Mouse (Mus musculus) adrenal gland, postnatal 4 days (tissue): Measurements from ENCODE around the gene Clasp1. TPM values are rescaled to one million over a fixed set of nuclear protein-coding genes. Genes with fewer than 3 reads are reported as not detected.

Experiments
- DNase-seq, 2 experiments: peaks; one replicate each; pipeline ENCODE4 v3.0.0; 2021 to 2022; ENCODE audit warnings: low spot score in 2 of 2, mixed read lengths in 2 of 2
- total RNA-seq, 2 experiments: library from RNA; stranded (reverse); gene quantifications; 2 replicates each; pipeline ENCODE4 v1.2.3; 2021

Clasp1 gene
- total RNA-seq, 2 experiments from 2014 or later: 61.6 to 74.2 TPM

DNA sequence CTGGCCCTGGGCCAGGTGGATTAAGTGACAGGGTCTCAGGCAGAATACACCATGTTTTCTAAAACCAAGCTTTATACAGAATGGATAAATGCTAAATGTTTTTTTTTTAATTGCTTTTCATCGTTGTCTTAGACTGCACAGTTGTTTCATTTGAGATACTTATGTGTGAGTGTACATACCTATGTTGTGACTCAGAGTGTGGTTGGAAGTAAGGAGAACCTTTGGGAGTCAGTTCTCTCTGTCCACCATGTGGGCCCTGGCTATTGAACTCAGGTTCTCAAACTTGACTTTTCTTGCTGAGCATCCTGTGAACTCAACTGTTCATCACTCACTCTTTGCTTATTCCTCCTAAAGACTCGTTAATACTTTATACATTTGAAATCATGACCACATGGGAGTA, 58.3 kb downstream of the Clasp1 start:
- no peak for DNase-seq

DNA sequence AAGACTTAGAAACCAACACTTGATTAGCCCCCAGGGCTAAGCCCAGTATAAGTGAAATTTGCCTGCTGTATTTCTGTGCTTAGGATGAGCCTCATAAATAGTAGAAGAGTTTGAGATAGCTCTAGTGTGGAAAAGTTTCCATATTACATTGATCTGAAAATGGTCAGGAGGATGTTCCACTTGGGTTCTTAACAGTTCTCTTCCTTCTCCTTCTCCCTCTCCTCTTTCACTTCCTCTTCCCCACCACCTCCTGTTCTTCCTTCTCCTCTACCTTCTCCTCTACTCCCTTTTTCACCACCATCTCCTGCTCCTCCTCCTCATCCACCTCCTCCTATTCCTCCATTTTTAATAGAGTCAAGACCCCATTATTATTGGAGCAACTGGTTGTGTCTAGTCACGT, 59.4 kb downstream of the Clasp1 start:
- no peak for DNase-seq

DNA sequence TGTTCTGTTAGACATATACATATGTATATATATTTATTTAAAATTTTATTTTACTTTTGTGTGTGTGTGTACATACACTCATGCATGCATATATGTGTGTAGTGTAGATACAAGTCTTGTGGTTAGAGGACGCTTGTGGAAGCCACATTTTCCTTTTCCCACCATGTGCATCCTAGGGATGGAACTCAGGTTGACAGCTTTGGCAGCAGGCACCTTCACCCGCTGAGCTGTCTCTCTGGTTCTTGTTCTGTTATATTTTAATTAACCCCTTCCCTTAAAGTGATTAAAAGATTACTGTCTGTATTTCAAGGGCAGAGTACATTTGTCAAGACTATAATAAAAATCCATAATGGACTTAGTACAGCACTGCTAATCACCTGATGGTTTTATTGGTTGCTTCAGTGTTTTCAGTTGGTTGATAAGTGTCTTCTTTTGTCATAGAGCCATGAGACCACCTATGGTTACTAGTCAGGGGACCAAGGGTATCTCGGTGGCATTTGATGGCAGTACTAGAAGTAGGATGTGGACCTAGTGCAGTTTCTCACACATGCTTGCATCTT, 62.1 kb downstream of the Clasp1 start:
- no peak for DNase-seq

DNA sequence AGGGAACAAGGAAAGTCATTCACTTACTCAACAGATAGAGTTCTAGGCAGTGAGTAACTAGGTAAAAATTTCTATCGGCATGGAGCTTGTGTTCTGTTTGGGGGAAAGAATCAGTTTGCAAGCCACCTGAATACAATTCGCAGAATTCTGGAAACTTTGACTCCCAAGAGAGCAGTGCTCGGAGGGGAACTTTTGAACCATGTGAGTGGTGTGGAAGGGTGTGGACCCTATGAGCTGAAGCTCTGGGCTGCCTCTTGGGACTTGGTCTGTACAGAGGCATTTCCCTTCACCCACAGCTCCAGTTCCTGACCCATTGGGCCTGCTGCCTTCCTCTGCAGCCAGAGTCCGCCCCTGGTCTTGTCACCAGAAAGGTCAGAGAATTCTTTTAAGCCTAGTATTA, 64.7 kb downstream of the Clasp1 start:
- no peak for DNase-seq

DNA sequence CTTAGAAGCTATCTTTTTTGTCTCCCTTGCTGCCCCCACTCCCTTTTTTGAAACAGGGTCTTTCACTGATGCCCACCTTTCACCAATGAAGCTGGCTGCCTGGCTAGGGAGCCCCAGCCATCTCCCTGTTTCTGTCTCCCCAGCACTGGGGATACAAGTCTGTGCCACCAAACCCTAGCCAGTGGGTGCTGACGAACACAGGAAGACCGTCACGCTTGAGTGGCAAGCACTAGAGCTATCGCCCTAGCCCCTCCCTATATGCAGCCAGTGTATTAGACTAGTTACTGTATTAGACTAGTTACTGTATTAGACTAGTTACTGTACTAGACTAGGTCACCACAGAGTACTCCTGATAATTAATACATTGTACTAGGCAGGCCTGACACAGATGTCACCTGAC, 66.0 kb downstream of the Clasp1 start:
- no peak for DNase-seq

DNA sequence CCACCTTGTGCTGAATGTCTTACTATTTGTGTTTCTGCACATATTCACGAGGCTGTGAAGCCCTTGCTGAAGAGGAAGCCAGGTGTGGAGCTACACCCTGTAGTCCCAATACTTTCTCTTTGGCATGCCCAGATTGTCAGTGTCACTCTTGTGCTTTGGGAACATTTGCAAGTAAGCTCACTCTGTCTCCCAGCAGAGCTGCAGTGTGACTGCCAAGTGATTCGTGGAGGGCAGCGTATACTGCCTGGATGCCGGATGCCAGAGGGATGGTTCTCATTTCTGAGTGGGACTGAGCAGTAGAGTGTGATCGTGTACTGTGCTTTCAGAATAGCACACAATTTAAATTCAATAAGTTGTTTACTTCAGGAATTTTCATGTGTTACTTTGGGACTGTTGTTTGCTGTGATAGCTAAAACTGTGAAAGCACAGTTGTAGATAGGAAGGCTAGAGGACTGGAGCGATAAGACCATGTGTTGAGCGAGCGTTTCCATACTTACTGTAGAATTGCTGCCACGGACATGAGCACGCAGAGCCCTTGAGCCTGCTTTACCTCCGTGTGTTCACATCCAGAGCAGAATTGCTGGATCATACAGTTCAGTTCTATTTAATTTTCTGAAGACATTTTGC, 68.5 kb downstream of the Clasp1 start:
- no peak for DNase-seq

DNA sequence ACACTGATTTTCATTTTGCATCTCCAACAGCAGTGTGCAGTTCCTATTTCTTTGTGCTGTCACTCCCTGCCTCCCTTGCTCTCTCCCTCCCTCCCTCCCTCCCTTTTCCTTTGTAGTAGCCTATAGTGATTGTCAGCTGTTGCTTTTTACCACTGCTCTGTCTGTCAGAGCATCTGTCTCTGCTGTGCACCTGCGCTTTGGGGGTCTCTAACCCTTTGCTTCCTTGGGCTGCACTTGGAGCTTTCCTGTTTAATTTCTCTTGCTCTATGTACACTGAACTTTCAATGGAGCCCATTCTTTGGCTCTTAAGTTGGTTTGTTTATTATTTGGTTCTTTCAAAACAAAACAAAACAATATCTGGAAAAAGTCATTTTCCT, 69.0 kb downstream of the Clasp1 start:
- DNase-seq: no peak

DNA sequence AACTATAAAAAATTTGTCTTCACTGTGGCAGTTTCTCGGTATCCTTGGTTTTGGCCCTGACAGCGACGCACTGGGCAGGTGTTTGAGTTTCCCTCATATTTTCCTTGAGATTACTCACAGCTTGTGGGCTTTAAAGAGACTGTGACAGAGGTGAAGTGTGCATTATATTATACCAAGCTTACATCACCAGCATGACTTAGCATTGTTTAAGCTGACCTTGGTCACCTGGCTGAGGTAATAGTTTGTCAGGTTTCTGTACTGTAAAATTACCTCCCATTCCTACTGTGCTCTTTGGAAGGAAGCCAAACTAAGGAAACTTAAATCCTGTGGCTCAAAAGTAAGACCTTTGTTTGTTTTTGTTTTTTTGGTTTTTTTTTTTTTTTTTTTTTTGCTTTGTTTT, 69.4 kb downstream of the Clasp1 start:
- no peak for DNase-seq

DNA sequence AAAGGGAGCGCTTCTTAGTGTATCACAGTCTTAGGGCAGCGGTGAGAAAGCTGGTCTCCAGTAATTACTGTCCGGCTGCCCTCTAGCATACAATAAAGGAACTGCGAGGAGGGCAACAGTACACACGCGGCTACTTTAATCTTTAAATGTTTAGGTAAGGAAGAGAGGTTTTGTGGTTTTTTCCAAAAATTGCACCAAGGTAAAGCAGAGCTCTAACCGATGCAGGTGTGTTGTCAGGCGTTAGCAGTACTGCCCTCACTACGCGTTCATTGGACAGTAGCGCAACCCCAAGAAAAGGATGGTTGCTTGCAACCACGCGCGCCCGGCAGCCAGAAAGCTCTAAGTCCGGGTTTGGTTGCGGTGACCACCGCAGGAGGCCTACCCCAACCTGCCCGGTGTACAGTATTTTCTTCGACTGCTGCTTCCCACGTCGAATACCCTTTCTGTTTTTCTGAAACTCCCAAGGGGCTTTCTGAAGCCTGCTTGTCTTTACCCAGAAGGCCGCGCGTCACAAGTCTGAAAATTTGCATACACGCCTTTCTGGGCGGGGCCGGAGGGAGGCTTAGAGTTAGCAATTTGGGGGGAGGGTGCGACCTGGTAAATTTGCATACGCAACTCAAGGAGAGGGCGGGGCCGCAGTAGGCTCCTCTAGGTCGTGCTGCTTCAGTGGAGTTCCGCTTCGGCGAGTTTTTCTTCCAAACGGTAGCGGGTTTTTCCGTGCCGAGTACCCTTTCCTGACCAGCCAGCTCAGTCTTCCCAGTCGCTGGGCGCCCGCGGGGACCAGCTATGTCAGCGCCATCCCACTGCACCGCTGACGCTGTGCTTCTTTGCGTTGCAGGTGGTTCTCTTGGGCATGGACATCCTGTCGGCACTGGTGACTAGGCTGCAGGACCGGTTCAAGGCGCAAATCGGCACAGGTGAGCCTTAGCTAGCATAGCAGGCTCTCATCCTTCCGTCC, 70.4 kb downstream of the Clasp1 start:
- peak; percentile 67 to 80 for DNase-seq

DNA sequence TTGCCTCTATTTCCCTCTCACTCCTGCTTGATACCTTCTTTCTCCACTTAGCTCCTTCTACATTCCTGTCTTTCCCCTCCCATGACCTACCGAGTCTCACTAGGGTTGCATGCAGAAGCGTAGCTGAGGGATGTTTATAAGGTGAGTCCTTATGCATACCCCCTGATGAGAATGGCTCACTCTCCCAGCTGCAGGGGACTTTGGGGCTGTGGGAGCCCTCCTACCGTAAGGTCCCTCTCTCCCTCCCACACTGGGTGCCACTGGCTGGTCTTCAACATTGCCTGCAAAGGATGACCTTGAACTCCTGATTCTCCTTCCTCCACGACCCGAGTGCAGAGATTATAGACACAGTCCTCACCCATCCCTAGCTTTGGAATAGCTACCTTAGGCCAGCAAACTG, 71.9 kb downstream of the Clasp1 start:
- DNase-seq: no peak

DNA sequence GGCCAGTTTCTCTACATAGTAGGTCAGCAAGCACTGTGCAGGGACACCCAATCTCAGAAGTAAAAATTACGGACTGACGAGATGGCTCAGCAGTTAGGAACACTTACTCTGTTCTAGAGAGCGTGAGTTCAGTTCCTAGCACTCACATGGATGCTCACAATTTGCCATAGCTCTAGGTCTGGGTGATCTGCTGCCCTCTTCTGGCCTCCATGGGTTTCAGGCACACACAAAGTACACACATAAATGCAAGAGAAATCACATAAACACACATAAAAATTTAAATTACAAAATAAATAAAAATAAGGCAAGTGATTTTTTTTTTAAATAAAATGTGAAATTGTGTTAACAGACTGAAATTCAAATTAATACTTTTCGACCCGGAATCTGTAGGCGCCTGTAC, 77.2 kb downstream of the Clasp1 start:
- no peak for DNase-seq

DNA sequence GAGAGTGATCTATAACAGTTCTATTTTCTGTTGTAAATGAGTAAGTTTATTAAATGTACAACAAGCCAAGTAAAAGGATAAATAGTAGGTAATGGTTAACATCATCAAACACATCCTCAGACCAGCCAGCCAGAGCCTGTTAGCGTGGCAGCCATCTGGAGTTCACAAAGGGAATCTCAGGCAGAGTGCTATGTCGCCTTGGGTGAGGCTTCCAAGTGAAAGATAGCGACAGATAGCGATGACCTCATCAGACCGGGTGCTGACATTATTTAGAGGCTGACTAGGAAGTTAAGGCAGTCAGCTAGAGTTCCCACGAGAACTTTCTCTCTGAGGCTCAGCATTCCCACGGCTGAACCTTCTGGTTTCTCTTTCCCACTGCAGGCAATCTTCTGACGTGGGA, 83.5 kb downstream of the Clasp1 start:
- no peak for DNase-seq

DNA sequence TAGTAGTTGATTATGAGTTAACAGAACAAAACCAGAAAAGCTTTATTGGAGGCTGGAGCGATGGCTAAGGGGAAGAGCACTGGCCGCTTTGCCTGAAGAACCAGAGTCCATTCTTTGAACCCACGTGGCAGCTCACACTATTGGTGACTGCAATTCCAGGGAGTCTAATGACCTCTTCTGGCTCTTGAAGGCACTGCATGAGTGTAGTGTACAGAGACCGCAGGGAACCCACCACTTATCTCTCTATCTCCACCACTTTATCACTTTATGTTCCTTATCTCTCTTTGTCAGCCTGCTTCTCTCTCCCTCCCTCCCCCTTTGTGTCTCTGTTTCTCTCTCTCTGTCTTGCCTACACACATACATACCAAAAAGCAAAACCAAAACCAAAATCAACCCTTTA, 88.1 kb downstream of the Clasp1 start:
- no peak for DNase-seq

DNA sequence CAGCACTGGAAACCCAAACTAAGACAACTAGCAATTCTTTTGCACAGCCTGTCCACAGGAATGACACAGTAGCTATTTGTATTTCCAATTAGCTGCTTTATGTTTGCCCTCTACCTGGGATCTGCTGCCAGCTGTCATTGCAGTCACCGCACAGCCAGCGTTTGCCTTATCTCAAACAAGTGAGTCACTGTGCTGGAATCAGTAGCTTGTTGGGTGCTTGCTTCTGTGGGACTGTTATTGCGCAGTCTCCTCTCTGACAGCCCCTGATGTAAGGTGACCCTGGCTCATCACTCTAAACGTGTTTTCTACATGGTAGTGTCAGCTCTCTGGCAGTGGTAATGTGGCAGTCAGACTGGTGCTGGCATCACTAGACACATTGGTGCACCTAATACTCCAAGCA, 90.4 kb downstream of the Clasp1 start:
- DNase-seq: no peak

DNA sequence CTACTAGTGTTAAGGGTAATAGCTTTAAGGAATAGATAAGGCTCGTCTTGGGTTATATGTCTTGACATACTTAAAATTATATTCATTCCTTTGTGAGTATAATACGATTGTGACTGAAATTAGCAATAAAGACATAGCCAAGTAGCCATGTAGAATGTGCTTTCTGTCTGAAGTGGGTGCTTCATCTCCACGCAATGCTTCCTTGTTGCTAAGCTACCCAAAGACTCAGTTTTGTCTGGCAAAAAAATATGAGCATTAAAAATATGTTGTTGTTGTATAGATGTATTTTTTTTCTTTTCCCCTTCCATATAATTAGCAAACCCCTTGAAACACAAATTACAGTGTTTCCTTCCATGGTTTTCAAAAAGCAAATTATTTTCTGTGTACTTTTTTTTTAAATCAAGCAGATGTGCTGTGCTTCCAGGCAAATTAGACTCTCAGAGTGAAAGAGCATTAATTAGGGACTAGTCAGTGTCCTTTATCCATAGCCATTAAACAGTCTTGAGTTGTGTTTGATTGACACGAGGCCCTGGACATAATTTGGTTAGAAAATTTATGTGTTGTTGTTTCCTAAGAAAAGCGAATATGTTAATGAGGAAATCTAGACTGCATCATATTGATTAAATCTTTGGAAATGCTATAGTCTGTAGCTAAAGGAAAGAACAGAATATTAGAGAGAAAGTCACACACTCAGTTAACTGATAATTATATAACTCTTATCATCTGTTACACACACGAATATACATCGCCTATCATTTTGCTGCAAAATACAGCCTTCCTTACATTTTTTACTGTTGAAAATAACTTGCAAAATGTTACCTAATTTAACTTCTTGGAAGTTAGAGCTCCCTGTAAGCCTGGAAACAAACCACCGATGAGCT, 91.9 kb downstream of the Clasp1 start:
- no peak for DNase-seq

DNA sequence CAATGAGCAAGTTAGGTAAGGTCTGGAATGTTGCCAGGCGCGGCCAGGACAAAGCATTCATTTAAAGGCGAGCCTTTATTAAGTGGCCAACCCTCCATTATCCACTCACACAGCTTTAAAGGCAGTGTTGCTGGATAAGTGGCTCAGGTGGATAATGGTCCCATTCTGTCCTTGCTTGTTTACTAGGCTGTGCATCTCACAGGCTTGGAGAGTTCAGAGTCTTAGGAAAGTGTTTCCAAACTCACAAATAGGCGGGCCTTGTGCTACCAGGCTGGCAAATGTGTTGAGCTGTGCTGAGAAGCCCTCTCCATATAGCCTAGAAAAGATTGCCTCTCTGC, 92.5 kb downstream of the Clasp1 start:
- DNase-seq: no peak

DNA sequence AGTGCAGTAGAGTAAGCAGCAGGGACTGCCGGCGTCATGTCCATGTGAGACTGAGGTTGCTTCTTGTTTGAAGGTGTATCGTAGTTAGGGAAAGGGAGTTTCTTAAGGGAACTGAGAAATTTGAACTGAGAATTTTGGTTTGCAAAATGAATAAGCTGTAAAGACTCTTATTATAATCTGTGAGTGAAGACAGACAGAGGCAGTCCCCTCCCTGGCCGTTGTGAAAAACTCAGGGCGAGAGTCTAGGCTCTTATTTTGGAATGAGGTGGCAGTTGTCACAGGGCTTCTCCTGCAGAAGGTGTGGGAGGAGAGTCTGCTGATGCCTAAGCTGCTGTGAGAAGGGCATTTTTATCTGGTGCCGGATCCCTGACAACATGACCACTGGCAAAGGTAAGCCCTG, 92.8 kb downstream of the Clasp1 start:
- no peak for DNase-seq

DNA sequence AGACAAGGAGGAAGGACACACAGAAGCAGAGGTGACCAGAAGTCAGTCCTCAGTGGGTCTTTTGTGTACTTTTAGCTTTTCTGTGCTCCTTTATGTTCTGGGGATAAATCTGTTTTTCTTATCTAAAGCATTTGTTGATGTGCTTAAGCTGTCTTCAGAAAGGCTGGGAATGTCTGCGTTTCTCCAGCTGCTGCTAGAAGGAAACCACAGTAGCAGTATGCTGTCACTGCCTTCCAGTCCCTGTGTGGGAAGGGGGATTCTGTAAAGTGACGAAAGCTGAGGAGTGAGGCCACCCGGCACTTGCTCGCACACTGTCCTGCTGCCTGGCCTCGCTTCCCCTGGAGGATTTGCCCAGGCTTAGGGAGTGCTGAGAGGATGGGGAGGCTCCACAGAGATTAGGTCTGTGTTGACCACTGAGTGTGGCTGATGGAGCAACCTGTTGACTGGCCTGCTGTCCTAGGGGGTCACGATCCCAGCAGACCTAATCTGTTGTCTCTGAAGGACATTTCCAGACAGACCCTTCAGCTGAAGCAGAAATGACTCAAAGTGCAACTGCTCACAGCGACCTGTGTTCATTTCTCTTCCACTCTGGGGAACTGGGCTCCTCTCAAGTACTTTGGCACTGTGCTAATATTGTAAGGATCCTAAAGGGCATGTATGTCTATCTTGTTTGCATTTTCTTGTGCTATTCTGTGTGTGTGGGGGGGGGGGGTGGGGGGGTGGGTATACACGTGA, 93.6 kb downstream of the Clasp1 start:
- no peak for DNase-seq

DNA sequence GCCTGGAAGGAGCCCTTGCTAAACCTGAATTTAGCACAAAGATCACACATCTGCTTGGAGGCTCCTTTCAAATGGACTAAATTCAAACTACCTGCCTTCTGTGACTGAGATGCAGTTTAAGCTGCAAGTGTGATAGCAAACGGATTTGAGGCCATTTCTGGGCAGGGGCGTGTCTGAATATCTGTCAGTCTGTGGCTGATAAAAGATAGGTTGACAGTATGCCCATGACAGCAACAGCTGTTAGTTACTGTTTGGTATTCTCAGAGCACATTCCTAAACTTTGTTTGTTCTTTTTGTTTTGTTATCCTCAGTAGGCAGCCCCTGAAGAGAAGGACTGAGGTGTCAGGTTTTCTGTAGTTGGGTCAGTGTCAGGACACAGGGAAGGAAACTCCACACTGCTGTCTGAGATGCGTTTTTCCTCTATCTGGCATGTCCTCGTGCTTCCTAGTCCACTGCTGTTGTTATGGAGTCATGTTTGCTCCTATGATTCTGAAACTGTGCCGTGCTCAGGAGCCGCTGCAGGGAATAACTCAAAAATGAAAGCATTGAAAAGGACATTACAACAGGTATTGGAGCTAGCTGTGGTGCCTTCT, 94.7 kb downstream of the Clasp1 start:
- no peak for DNase-seq

DNA sequence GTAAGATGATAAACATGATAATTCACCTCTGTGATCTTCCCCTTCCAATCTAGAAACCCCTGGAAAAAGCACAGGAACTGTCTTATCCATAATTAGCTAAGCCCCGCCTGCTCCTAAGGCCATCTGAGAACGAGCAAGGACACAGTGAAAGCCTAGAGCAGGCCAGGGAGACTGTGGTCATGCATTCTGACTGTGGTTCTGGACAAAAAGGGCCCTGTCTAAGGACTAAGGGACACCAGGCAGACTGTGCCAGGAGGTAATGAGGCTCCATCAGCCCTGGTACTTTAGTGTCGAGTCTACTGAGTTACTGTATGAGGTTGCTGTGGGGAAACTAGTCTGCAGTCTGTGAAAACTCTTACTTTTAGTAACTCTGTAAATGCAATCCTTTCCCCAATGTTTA, 96.7 kb downstream of the Clasp1 start:
- no peak for DNase-seq

DNA sequence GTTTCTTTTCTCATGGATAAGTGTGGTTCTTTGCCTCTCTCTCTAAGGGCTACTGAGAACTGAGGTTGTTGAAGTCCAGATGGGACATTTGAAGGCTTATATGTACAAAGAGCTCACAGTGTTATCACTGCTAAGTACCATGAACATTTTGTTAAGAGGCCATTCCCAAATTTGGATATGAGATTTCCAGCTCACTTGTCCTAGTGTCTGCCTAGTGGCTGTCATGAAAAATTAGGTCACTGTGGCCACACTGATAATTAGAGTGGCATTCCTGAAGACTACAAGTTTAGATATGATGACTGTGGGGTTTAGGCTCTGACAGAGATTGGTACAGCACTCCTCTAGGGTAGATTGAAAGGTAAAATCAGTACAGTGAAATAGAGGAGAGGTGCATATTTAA, 97.2 kb downstream of the Clasp1 start:
- DNase-seq: no peak
